Mouse (Mus musculus): ENCODE measurements around the gene Hinfp.

DNA sequence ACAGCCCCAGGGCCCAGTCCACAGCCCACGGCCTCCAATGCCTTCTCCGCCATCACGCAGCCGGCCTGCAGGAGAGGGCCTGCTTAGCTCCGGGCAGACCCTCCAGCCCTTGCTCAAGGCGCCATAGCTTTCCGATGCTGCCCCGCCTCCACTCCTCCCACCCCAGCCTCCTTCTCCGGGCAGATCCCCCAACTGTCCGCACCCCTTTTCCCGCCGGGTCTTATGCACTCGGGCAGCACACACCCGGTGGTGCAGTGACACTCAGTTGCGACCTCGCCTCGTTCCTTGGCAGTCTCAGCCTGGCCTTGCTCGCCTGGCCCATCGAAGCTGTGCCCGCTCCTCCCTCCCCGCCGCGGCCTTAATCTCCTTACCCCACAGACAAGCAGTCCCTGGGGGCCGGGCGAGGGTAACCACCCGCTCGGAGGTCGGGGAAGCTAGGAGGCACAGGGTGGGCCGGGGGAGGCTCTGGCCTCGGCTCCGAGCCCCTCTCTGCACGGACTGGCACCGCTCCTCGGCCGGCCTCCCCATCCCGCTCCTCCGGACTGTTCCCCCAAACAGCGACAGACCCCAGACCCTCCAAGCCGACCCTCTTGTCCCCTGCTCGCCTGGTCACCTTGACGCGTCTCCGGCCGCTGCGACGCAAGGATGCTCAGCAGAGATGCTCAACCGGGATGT, 17.9 kb downstream of the Hinfp start:
- no peak for TF ChIP-seq CTCF (IDR thresholded peaks at IDR 0.05; ENCODE audit: low read depth, low read length)
- no peak for TF ChIP-seq TAL1 (conservative IDR thresholded peaks at IDR 0.05; ENCODE audit: low read depth, low read length)
- TF ChIP-seq GATA1 (IDR thresholded peaks at IDR 0.05; ENCODE audit: borderline replicate concordance, low read length), result no peak
- no peak for TF ChIP-seq POLR2AphosphoS5 (IDR thresholded peaks at IDR 0.05; ENCODE audit: insufficient replicate concordance, low read depth, low read length)

Measured in G1E (cell line).